Comparison of ENCODE assay signal across 8 mouse cellular contexts in genomic region chr12:31567535-31567934, GRCm38 (mm10). TPM values are rescaled to one million over a fixed set of nuclear protein-coding genes. Genes with fewer than 3 reads are reported as not detected.
DNase-seq lines count a peak whose midpoint lies in the region; ATAC-seq and TF ChIP-seq lines count a peak whose summit lies in the region.
"Not testable (repeated sequence)": the region's sequence is repeated elsewhere in the genome, so short reads cannot be mapped to it uniquely, and the experiment has no call there.

No protein-coding gene starts in this region.

- not testable (repeated sequence) for DNase-seq in forebrain, postnatal 0 days; limb, embryonic 14.5 days (ENCODE audit: low spot score); neural tube, embryonic 11.5 days (ENCODE audit: low spot score)
- peak; percentile 29 for DNase-seq in lung, postnatal 10 days
- peak; percentile 43 for DNase-seq in urinary bladder, postnatal 14 days (ENCODE audit: low spot score)

- peak overlapping the region; percentile 41 for H3K4me2 ChIP-seq in forebrain, postnatal 0 days (ENCODE audit: low read depth)
- H3K4me2 ChIP-seq in hindbrain, embryonic 13.5 days, result peak overlapping the region; percentile 42
- peak overlapping the region; percentile 33 for H3K4me2 ChIP-seq in kidney, embryonic 14.5 days (replicated peaks; ENCODE audit: low read depth, low read length)
- peak overlapping the region; percentile 48 for H3K4me2 ChIP-seq in limb, embryonic 14.5 days (replicated peaks; ENCODE audit: low read depth, low read length, severe bottlenecking)
- H3K4me2 ChIP-seq in neural tube, embryonic 11.5 days (ENCODE audit: low read depth), result peak overlapping the region; percentile 20; the same call in 1 of the 2 replicates

- H3K9ac ChIP-seq in forebrain, postnatal 0 days, result peak overlapping the region; percentile 14; the same call in 1 of the 2 replicates
- not testable (repeated sequence) for H3K9ac ChIP-seq in hindbrain, embryonic 13.5 days; kidney, embryonic 14.5 days (ENCODE audit: low read depth, low read length); neural tube, embryonic 11.5 days (ENCODE audit: low read length)
- H3K9ac ChIP-seq in limb, embryonic 14.5 days (ENCODE audit: low read depth, low read length, severe bottlenecking), result 0 out of 2 replicates have a peak overlapping the region, but pooled peaks have one; percentile 7

- TF ChIP-seq CTCF in forebrain, postnatal 0 days (IDR thresholded peaks at IDR 0.05; ENCODE audit: low read depth), result not testable (repeated sequence)

- not testable (repeated sequence) for H3K9me3 ChIP-seq in forebrain, postnatal 0 days (ENCODE audit: low read length); hindbrain, embryonic 13.5 days; kidney, embryonic 14.5 days (ENCODE audit: control insufficient read depth, low read length); limb, embryonic 14.5 days (ENCODE audit: control insufficient read depth, low read length); neural tube, embryonic 11.5 days (ENCODE audit: control insufficient read depth, low read length)

- H3K27me3 ChIP-seq in forebrain, postnatal 0 days (ENCODE audit: insufficient read depth, low read length); hindbrain, embryonic 13.5 days; kidney, embryonic 14.5 days (ENCODE audit: control insufficient read depth, insufficient read depth, low read length); limb, embryonic 14.5 days (ENCODE audit: control insufficient read depth, insufficient read depth, low read length); neural tube, embryonic 11.5 days (ENCODE audit: control insufficient read depth, insufficient read depth, low read length): not testable (repeated sequence)

- peak; percentile 32; the same call in 1 of the 2 replicates for ATAC-seq in forebrain, postnatal 0 days
- ATAC-seq in hindbrain, embryonic 13.5 days (ENCODE audit: low FRiP score); limb, embryonic 14.5 days (ENCODE audit: low FRiP score, low read depth); neural tube, embryonic 11.5 days (ENCODE audit: insufficient read depth, low FRiP score, low TSS enrichment): not testable (repeated sequence)
- ATAC-seq in kidney, embryonic 14.5 days (ENCODE audit: low FRiP score, low TSS enrichment), result peak; percentile 62; the same call in 1 of the 2 replicates

- TF ChIP-seq POLR2A in limb, embryonic 14.5 days (IDR thresholded peaks at IDR 0.05; ENCODE audit: borderline replicate concordance, extremely low read depth, insufficient read depth, insufficient read length), result not testable (repeated sequence)

- H3K36me3 ChIP-seq in forebrain, postnatal 0 days (ENCODE audit: insufficient read depth); hindbrain, embryonic 13.5 days; kidney, embryonic 14.5 days (ENCODE audit: control insufficient read depth, insufficient read depth, low read length); limb, embryonic 14.5 days (ENCODE audit: control insufficient read depth, insufficient read depth, low read length); neural tube, embryonic 11.5 days (ENCODE audit: control insufficient read depth, insufficient read depth, low read length): not testable (repeated sequence)

- peak overlapping the region; percentile 22; the same call in 1 of the 2 replicates for H3K4me3 ChIP-seq in brown adipose tissue, adult 24 weeks (ENCODE audit: insufficient read depth, low read depth, low read length)
- peak overlapping the region; percentile 11; the same call in 1 of the 2 replicates for H3K4me3 ChIP-seq in forebrain, postnatal 0 days (ENCODE audit: low read depth, low read length)
- peak overlapping the region; percentile 6 for H3K4me3 ChIP-seq in hindbrain, embryonic 13.5 days
- not testable (repeated sequence) for H3K4me3 ChIP-seq in kidney, embryonic 14.5 days (ENCODE audit: low read length); neural tube, embryonic 11.5 days (ENCODE audit: low read depth, low read length)
- H3K4me3 ChIP-seq in limb, embryonic 14.5 days (replicated peaks; ENCODE audit: low read length), result peak overlapping the region; percentile 16

- WGBS in forebrain, postnatal 0 days, result 26% methylated on average over 10 of the region's 10 CpGs
- WGBS in hindbrain, embryonic 13.5 days, result 31% methylated on average over 10 of the region's 10 CpGs
- WGBS in kidney, embryonic 14.5 days, result 23% methylated on average over 10 of the region's 10 CpGs
- WGBS in limb, embryonic 14.5 days, result 17% methylated on average over 10 of the region's 10 CpGs
- 30% methylated on average over 10 of the region's 10 CpGs for WGBS in neural tube, embryonic 11.5 days

- H3K27ac ChIP-seq in brown adipose tissue, adult 24 weeks (replicated peaks; ENCODE audit: low read depth, low read length); forebrain, postnatal 0 days (ENCODE audit: low read depth, low read length); hindbrain, embryonic 13.5 days; kidney, embryonic 14.5 days (ENCODE audit: low read depth, low read length); limb, embryonic 14.5 days (replicated peaks; ENCODE audit: low read depth, low read length); neural tube, embryonic 11.5 days (ENCODE audit: low read depth, low read length): not testable (repeated sequence)

- not testable (repeated sequence) for H3K4me1 ChIP-seq in brown adipose tissue, adult 24 weeks (ENCODE audit: control insufficient read depth, insufficient read depth, insufficient read length, low read length); forebrain, postnatal 0 days (ENCODE audit: insufficient read depth); hindbrain, embryonic 13.5 days (replicated peaks); kidney, embryonic 14.5 days (ENCODE audit: control insufficient read depth, insufficient read depth, low read length); limb, embryonic 14.5 days (ENCODE audit: control insufficient read depth, insufficient read depth, low read length); neural tube, embryonic 11.5 days (ENCODE audit: control insufficient read depth, insufficient read depth, low read length)

RNA-seq across cellular contexts. Expression of gene Slc26a4, which starts 7.8 kb away (rescaled TPM):
- polyA plus RNA-seq in brown adipose tissue, adult 24 weeks (2012; ENCODE audit: insufficient read depth, insufficient read length, missing spikeins), result not detected in 2 replicates
- 0.23 and 0.81 TPM in 2 replicates for total RNA-seq in forebrain, postnatal 0 days (2014; rRNA removed)
- 0.26 and 0.31 TPM in 2 replicates for polyA plus RNA-seq in forebrain, postnatal 0 days (2015; fragmentation: Nextera tagmentation; extraction: Ambion mirVana)
- polyA plus RNA-seq in hindbrain, embryonic 13.5 days (2015; fragmentation: Nextera tagmentation; extraction: Ambion mirVana), result 0.08 and 0.10 TPM in 2 replicates
- polyA plus RNA-seq in kidney, embryonic 14.5 days (2014; fragmentation: Nextera tagmentation; extraction: Ambion mirVana), result 0.22 TPM in 1 of 2 replicates, not detected in the other
- polyA plus RNA-seq in limb, embryonic 14.5 days (2012; rRNA removed), result 0.05 and 0.06 TPM in 2 replicates
- polyA plus RNA-seq in limb, embryonic 14.5 days (2014; fragmentation: Nextera tagmentation; extraction: Ambion mirVana), result not detected in 2 replicates
- polyA plus RNA-seq in neural tube, embryonic 11.5 days (2014; fragmentation: Nextera tagmentation; extraction: Ambion mirVana), result not detected in 2 replicates
